Mouse (Mus musculus) 416B (cell line): Measurements from ENCODE around the gene Adamts17.

Source experiments
- DNase-seq: peaks from one replicate; pipeline ENCODE4 v3.0.0; 2011; ENCODE audit warnings: low read depth

The Adamts17 gene

GRCm38 (mm10) chr7:66839463-66840007, at the start of gene Adamts17:
Gene Adamts17 (plus strand): TSS chr7:66839735.
- peak; percentile 76 for DNase-seq

GRCm38 (mm10) chr7:66789860-66790748, 49.4 kb upstream of the Adamts17 start:
- DNase-seq = peak; percentile 6

- no peak for DNase-seq
Measured at GRCm38 (mm10) chr7:66791022-66791421, 48.5 kb upstream of the Adamts17 start.

GRCm38 (mm10) chr7:66796909-66797308, 42.6 kb upstream of the Adamts17 start:
- DNase-seq = no peak

GRCm38 (mm10) chr7:66797345-66797744, 42.2 kb upstream of the Adamts17 start:
- no peak for DNase-seq

GRCm38 (mm10) chr7:66798826-66799225, 40.7 kb upstream of the Adamts17 start:
- no peak for DNase-seq

- DNase-seq = no peak
Measured at GRCm38 (mm10) chr7:66800784-66801183, 38.8 kb upstream of the Adamts17 start.

GRCm38 (mm10) chr7:66801785-66802184, 37.8 kb upstream of the Adamts17 start:
- no peak for DNase-seq

- peak; percentile 17 for DNase-seq
Measured at GRCm38 (mm10) chr7:66803798-66804197, 35.7 kb upstream of the Adamts17 start.

GRCm38 (mm10) chr7:66806801-66807200, 32.7 kb upstream of the Adamts17 start:
- no peak for DNase-seq

GRCm38 (mm10) chr7:66810436-66810835, 29.1 kb upstream of the Adamts17 start:
- DNase-seq = no peak

GRCm38 (mm10) chr7:66811294-66811693, 28.2 kb upstream of the Adamts17 start:
- DNase-seq = no peak

- DNase-seq = no peak
Measured at GRCm38 (mm10) chr7:66812289-66812688, 27.2 kb upstream of the Adamts17 start.

- peak; percentile 87 for DNase-seq
Measured at GRCm38 (mm10) chr7:66812737-66813136, 26.8 kb upstream of the Adamts17 start.

- no peak for DNase-seq
Measured at GRCm38 (mm10) chr7:66813172-66813571, 26.4 kb upstream of the Adamts17 start.

- DNase-seq = no peak
Measured at GRCm38 (mm10) chr7:66815526-66815925, 24.0 kb upstream of the Adamts17 start.

- peak; percentile 22 for DNase-seq
Measured at GRCm38 (mm10) chr7:66820034-66820433, 19.5 kb upstream of the Adamts17 start.

- DNase-seq = no peak
Measured at GRCm38 (mm10) chr7:66830803-66831202, 8.7 kb upstream of the Adamts17 start.

GRCm38 (mm10) chr7:66831295-66831694, 8.2 kb upstream of the Adamts17 start:
- DNase-seq = no peak

- DNase-seq = no peak
Measured at GRCm38 (mm10) chr7:66840008-66840719, 629 bp downstream of the Adamts17 start.

GRCm38 (mm10) chr7:66841165-66841564, 1.6 kb downstream of the Adamts17 start:
- no peak for DNase-seq

- DNase-seq = peak; percentile 31
Measured at GRCm38 (mm10) chr7:66842021-66842420, 2.5 kb downstream of the Adamts17 start.

- no peak for DNase-seq
Measured at GRCm38 (mm10) chr7:66843846-66844245, 4.3 kb downstream of the Adamts17 start.
